ENCODE assay signal across 8 mouse cellular contexts in genomic region chr19:10458096-10458495, GRCm38 (mm10). TPM values are rescaled to one million over a fixed set of nuclear protein-coding genes. Genes with fewer than 3 reads are reported as not detected.
DNase-seq lines count a peak whose midpoint lies in the region; ATAC-seq and TF ChIP-seq lines count a peak whose summit lies in the region.

No protein-coding gene starts in this region.

- WGBS in heart, embryonic 14.5 days: 21% methylated on average over 8 of the region's 8 CpGs
- 17% methylated on average over 8 of the region's 8 CpGs for WGBS in kidney, postnatal 0 days
- 27% methylated on average over 8 of the region's 8 CpGs for WGBS in midbrain, embryonic 10.5 days
- WGBS in cerebellum, adult 2 months: 12% methylated on average over 8 of the region's 8 CpGs

- peak; percentile 64 for DNase-seq in adrenal gland, adult 2 months
- no peak for DNase-seq in adrenal gland, adult 8-10 months
- DNase-seq in adrenal gland, postnatal 14 days: peak; percentile 76
- peak; percentile 57 for DNase-seq in kidney, postnatal 0 days (ENCODE audit: low spot score)
- DNase-seq in midbrain, embryonic 10.5 days (ENCODE audit: low spot score): no peak
- no peak for DNase-seq in cerebellum, adult 2 months
- DNase-seq in embryo, embryonic 10 days (ENCODE audit: low spot score): no peak

- H3K9ac ChIP-seq in heart, embryonic 14.5 days (ENCODE audit: low read length): no peak overlapping the region
- no peak overlapping the region for H3K9ac ChIP-seq in kidney, postnatal 0 days (ENCODE audit: low read depth, low read length)

- no peak for ATAC-seq in heart, embryonic 14.5 days (ENCODE audit: insufficient number of reproducible peaks, insufficient read depth, low FRiP score, low read depth)
- no peak for ATAC-seq in kidney, postnatal 0 days (replicated peaks; ENCODE audit: low FRiP score, low read depth)

- peaks cover 9 to 20% of the 10 kb centered on the region in 2 experiments for H3K4me1 ChIP-seq in heart, embryonic 14.5 days (ENCODE audit: control insufficient read depth in 2 of 2, insufficient read depth in 2 of 2, low read length in 2 of 2)
- H3K4me1 ChIP-seq in kidney, postnatal 0 days (replicated peaks; ENCODE audit: insufficient read depth, low read length): peaks cover 4% of the 10 kb centered on the region; the same call in 1 of the 2 replicates
- peaks cover 79% of the 10 kb centered on the region for H3K4me1 ChIP-seq in midbrain, embryonic 10.5 days
- no peaks in the 10 kb centered on the region for H3K4me1 ChIP-seq in cerebellum, adult 2 months (ENCODE audit: control insufficient read depth, insufficient read depth, low read length)

- TF ChIP-seq POLR2A in cerebellum, adult 2 months (IDR thresholded peaks at IDR 0.05; ENCODE audit: borderline replicate concordance, insufficient read depth, low read length): no peak

- no peak for TF ChIP-seq CTCF in kidney, postnatal 0 days (IDR thresholded peaks at IDR 0.05; ENCODE audit: low read depth)
- TF ChIP-seq CTCF in cerebellum, adult 2 months (IDR thresholded peaks at IDR 0.05; ENCODE audit: borderline replicate concordance, insufficient read depth, low read depth, low read length): no peak

- peak overlapping the region; percentile 5 to 50; a peak in 2 of 4 replicates for H3K4me3 ChIP-seq in heart, embryonic 14.5 days (ENCODE audit: control insufficient read depth in 1 of 2, insufficient read depth in 1 of 2, low read depth in 1 of 2, low read length in 2 of 2)
- no peak overlapping the region for H3K4me3 ChIP-seq in kidney, postnatal 0 days (replicated peaks; ENCODE audit: low read depth, low read length)
- peak overlapping the region; percentile 65 for H3K4me3 ChIP-seq in midbrain, embryonic 10.5 days
- no peak overlapping the region for H3K4me3 ChIP-seq in cerebellum, adult 2 months (replicated peaks; ENCODE audit: insufficient read depth, low read depth, low read length)

- H3K27me3 ChIP-seq in heart, embryonic 14.5 days (ENCODE audit: control insufficient read depth, insufficient read depth, low read length): peaks cover 98% of the 10 kb centered on the region
- peaks cover 26% of the 10 kb centered on the region for H3K27me3 ChIP-seq in kidney, postnatal 0 days (ENCODE audit: insufficient read depth, low read length)
- H3K27me3 ChIP-seq in midbrain, embryonic 10.5 days (ENCODE audit: low read depth, poor library complexity, severe bottlenecking): peaks cover 100% of the 10 kb centered on the region
- peaks cover 6% of the 10 kb centered on the region; the same call in 1 of the 2 replicates for H3K27me3 ChIP-seq in cerebellum, adult 2 months (ENCODE audit: control insufficient read depth, insufficient read depth, low read length)

- peak overlapping the region; percentile 74 for H3K4me2 ChIP-seq in heart, embryonic 14.5 days (ENCODE audit: low read length)
- H3K4me2 ChIP-seq in kidney, postnatal 0 days (ENCODE audit: low read length): peak overlapping the region; percentile 75

- H3K9me3 ChIP-seq in heart, embryonic 14.5 days (ENCODE audit: control insufficient read depth, low read length): no peaks in the 10 kb centered on the region
- H3K9me3 ChIP-seq in kidney, postnatal 0 days (replicated peaks; ENCODE audit: low read length): no peaks in the 10 kb centered on the region
- no peaks in the 10 kb centered on the region for H3K9me3 ChIP-seq in midbrain, embryonic 10.5 days (replicated peaks)

- no peaks in the 10 kb centered on the region for H3K36me3 ChIP-seq in heart, embryonic 14.5 days (ENCODE audit: control insufficient read depth, insufficient read depth, low read length)
- H3K36me3 ChIP-seq in kidney, postnatal 0 days (ENCODE audit: insufficient read depth, low read length): no peaks in the 10 kb centered on the region
- no peaks in the 10 kb centered on the region for H3K36me3 ChIP-seq in midbrain, embryonic 10.5 days

- H3K27ac ChIP-seq in heart, embryonic 14.5 days (replicated peaks in 1 of 2; ENCODE audit: control insufficient read depth in 1 of 2, insufficient read depth in 1 of 2, low read depth in 2 of 2, low read length in 2 of 2): no peak overlapping the region
- H3K27ac ChIP-seq in kidney, postnatal 0 days: no peak overlapping the region
- no peak overlapping the region for H3K27ac ChIP-seq in midbrain, embryonic 10.5 days (replicated peaks)
- H3K27ac ChIP-seq in cerebellum, adult 2 months (ENCODE audit: insufficient read depth, low read length): no peak overlapping the region

RNA-seq across cellular contexts. Expression of gene Lrrc10b, which starts 0.8 kb away (rescaled TPM):
- 1 to 10 TPM; 3.3 to 5.0 TPM for total RNA-seq in adrenal gland, adult 2 months (2021)
- 2.8 and 6.1 TPM in 2 replicates for polyA plus RNA-seq in adrenal gland, adult 2 months (2012; rRNA removed)
- 1 to 10 TPM; 2.6 to 3.8 (median 3.5) TPM for total RNA-seq in adrenal gland, adult 8-10 months (2022)
- 3.9 and 5.8 TPM in 2 replicates for total RNA-seq in adrenal gland, postnatal 14 days (2021)
- 0.09 and 0.22 TPM in 2 replicates for polyA plus RNA-seq in heart, embryonic 14.5 days (2014; fragmentation: Nextera tagmentation; extraction: Ambion mirVana)
- polyA plus RNA-seq in kidney, postnatal 0 days (2015; fragmentation: Nextera tagmentation; extraction: Ambion mirVana): 0.80 and 0.84 TPM in 2 replicates
- 0.70 and 1.4 TPM in 2 replicates for polyA plus RNA-seq in midbrain, embryonic 10.5 days (2016; fragmentation: Nextera tagmentation; extraction: Ambion mirVana)
- polyA plus RNA-seq in cerebellum, adult 2 months (2012; rRNA removed): 0.54 and 0.57 TPM in 2 replicates

RNA-seq across cellular contexts. Expression of gene Ppp1r32, which starts 24.6 kb away (rescaled TPM):
- total RNA-seq in adrenal gland, adult 2 months (2021): under 1 TPM; 0.49 to 0.76 TPM
- polyA plus RNA-seq in adrenal gland, adult 2 months (2012; rRNA removed): 0.13 and 0.16 TPM in 2 replicates
- 1 to 10 TPM in 2 of 4 experiments, under 1 TPM in 2; 0.52 to 2.2 (median 1.0) TPM for total RNA-seq in adrenal gland, adult 8-10 months (2022)
- total RNA-seq in adrenal gland, postnatal 14 days (2021): 0.53 and 0.63 TPM in 2 replicates
- polyA plus RNA-seq in heart, embryonic 14.5 days (2014; fragmentation: Nextera tagmentation; extraction: Ambion mirVana): not detected in 2 replicates
- polyA plus RNA-seq in kidney, postnatal 0 days (2015; fragmentation: Nextera tagmentation; extraction: Ambion mirVana): not detected in 2 replicates
- 0.39 and 0.47 TPM in 2 replicates for polyA plus RNA-seq in midbrain, embryonic 10.5 days (2016; fragmentation: Nextera tagmentation; extraction: Ambion mirVana)
- polyA plus RNA-seq in cerebellum, adult 2 months (2012; rRNA removed): 1.3 and 1.8 TPM in 2 replicates

Comparison
In these comparisons a context has a peak if more than half of its experiments do, and no peak if none do; other contexts are left out.
1. DNase-seq: peak in adrenal gland, adult 2 months (single experiment), adrenal gland, postnatal 14 days (single experiment) and kidney, postnatal 0 days (single experiment); none in adrenal gland, adult 8-10 months (single experiment), midbrain, embryonic 10.5 days (single experiment), cerebellum, adult 2 months (0 of 2) and embryo, embryonic 10 days (single experiment).
2. H3K4me3 ChIP-seq: peak in heart, embryonic 14.5 days (2 of 2) and midbrain, embryonic 10.5 days (single experiment); none in kidney, postnatal 0 days (single experiment) and cerebellum, adult 2 months (single experiment).